Mouse (Mus musculus) neural tube, embryonic 12.5 days (tissue): ENCODE results near the gene Large2. TPM values are rescaled to one million over a fixed set of nuclear protein-coding genes. Genes with fewer than 3 reads are reported as not detected.
"Not testable (repeated sequence)": the region's sequence is repeated elsewhere in the genome, so short reads cannot be mapped to it uniquely, and the experiment has no call there.

ENCODE experiments used
- ATAC-seq: fragments of 200-750 bp; cut with Nextera tagmentation; 2 replicates; pipeline ENCODE4 v1.8.0; 2017; ENCODE audit warnings: low read depth, mild to moderate bottlenecking, moderate TSS enrichment, moderate library complexity; ENCODE audit not compliant: low FRiP score
- H3K27ac ChIP-seq: fragments of 300-500 bp; sonication (generic); 2 replicates; pipeline ENCODE4 v1.5.1; 2016
- H3K27me3 ChIP-seq: fragments of 300-500 bp; sonication (generic); replicated peaks from 2 replicates; pipeline ENCODE4 v1.6.1; 2016; ENCODE audit warnings: mild to moderate bottlenecking
- H3K36me3 ChIP-seq: fragments of 300-500 bp; sonication (generic); 2 replicates; pipeline ENCODE4 v1.6.1; 2016; ENCODE audit warnings: mild to moderate bottlenecking
- H3K4me1 ChIP-seq: fragments of 300-500 bp; sonication (generic); 2 replicates; pipeline ENCODE4 v1.6.1; 2016
- H3K4me2 ChIP-seq: fragments of 300-500 bp; sonication (generic); replicated peaks from 2 replicates; pipeline ENCODE4 v1.6.1; 2016; ENCODE audit warnings: mild to moderate bottlenecking
- H3K4me3 ChIP-seq: fragments of 300-500 bp; sonication (generic); 2 replicates; pipeline ENCODE4 v1.5.1; 2016
- H3K9ac ChIP-seq: fragments of 300-500 bp; sonication (generic); 2 replicates; pipeline ENCODE4 v1.6.1; 2016; ENCODE audit warnings: mild to moderate bottlenecking
- H3K9me3 ChIP-seq: fragments of 300-500 bp; sonication (generic); 2 replicates; pipeline ENCODE4 v1.6.1; 2016; ENCODE audit warnings: mild to moderate bottlenecking
- WGBS: fragments of 180-500 bp; shearing (Covaris S2); methylation state at CpG from one replicate; pipeline ENCODE4 v1.1.7; 2016; 5-methylcytosine and 5-hydroxymethylcytosine counted together
- polyA plus RNA-seq: library from polyadenylated mRNA; unstranded; fragments of >200 nt; fragmentation: Nextera tagmentation; extraction: Ambion mirVana; gene quantifications from 2 replicates; pipeline ENCODE4 v1.2.1, GENCODE M21; 2016

The Large2 gene
- polyA plus RNA-seq, 1 experiment from 2014 or later, result 2.6 TPM

GRCm38 (mm10) chr2:92401091-92401561, 26.5 kb upstream of the Large2 start, which contains the start of gene Mapk8ip1:
Gene Mapk8ip1 (minus strand): TSS chr2:92401263.
- no peaks in the 10 kb centered on the region for H3K9me3 ChIP-seq
- H3K4me2 ChIP-seq, result peak within 1 kb of the TSS; percentile 79
- H3K4me3 ChIP-seq, result peak within 1 kb of the TSS; percentile 85
- WGBS, result 2% methylated on average over 34 of the region's 59 CpGs
- peaks cover 60% of the 10 kb centered on the region for H3K4me1 ChIP-seq
- peaks cover 22% of the 10 kb centered on the region for H3K36me3 ChIP-seq
- H3K9ac ChIP-seq, result peak within 1 kb of the TSS; percentile 93
- H3K27ac ChIP-seq, result peak within 1 kb of the TSS; percentile 47; the same call in 1 of the 2 replicates
- ATAC-seq, result peak; percentile 65
- H3K27me3 ChIP-seq, result no peaks in the 10 kb centered on the region

- H3K9ac ChIP-seq, result peak overlapping the region; percentile 93
- peak; percentile 23; the same call in 1 of the 2 replicates for ATAC-seq
- no peaks in the 10 kb centered on the region for H3K9me3 ChIP-seq
- peak overlapping the region; percentile 79 for H3K4me2 ChIP-seq
- H3K4me1 ChIP-seq, result peaks cover 56% of the 10 kb centered on the region
- peak overlapping the region; percentile 85 for H3K4me3 ChIP-seq
- H3K27me3 ChIP-seq, result no peaks in the 10 kb centered on the region
- WGBS, result 2% methylated on average over 22 of the region's 22 CpGs
- peaks cover 21% of the 10 kb centered on the region for H3K36me3 ChIP-seq
- peak overlapping the region; percentile 47; the same call in 1 of the 2 replicates for H3K27ac ChIP-seq
Measured at GRCm38 (mm10) chr2:92400682-92401081, 26.0 kb upstream of the Large2 start.

- Histone ChIP-seq H3K4me2 (peak overlapping the region; percentile 79), H3K36me3 (peaks cover 15% of the 10 kb centered on the region), H3K9ac (peak overlapping the region; percentile 93; the same call in 1 of the 2 replicates), H3K4me1 (peaks cover 49% of the 10 kb centered on the region), H3K4me3 (peak overlapping the region; percentile 85)
- WGBS, result 61% methylated on average over 4 of the region's 4 CpGs
- not testable (repeated sequence) for H3K9me3 ChIP-seq, ATAC-seq, H3K27ac ChIP-seq, H3K27me3 ChIP-seq
Measured at GRCm38 (mm10) chr2:92399877-92400276, 25.2 kb upstream of the Large2 start.

GRCm38 (mm10) chr2:92397436-92397835, 22.8 kb upstream of the Large2 start:
- H3K4me1 ChIP-seq, result peaks cover 52% of the 10 kb centered on the region
- no peaks in the 10 kb centered on the region for H3K27me3 ChIP-seq
- H3K36me3 ChIP-seq, result no peaks in the 10 kb centered on the region
- 82% methylated on average over 1 of the region's 1 CpGs for WGBS
- H3K9ac ChIP-seq, result no peak overlapping the region
- no peak overlapping the region for H3K27ac ChIP-seq
- no peak overlapping the region for H3K4me3 ChIP-seq
- peak overlapping the region; percentile 8 for H3K4me2 ChIP-seq
- no peak for ATAC-seq
- no peaks in the 10 kb centered on the region for H3K9me3 ChIP-seq

GRCm38 (mm10) chr2:92395535-92395934, 20.9 kb upstream of the Large2 start:
- ATAC-seq, result no peak
- Histone ChIP-seq H3K9me3 (no peaks in the 10 kb centered on the region), H3K27ac (no peak overlapping the region), H3K4me1 (peaks cover 61% of the 10 kb centered on the region), H3K4me3 (no peak overlapping the region), H3K9ac (no peak overlapping the region), H3K27me3 (no peaks in the 10 kb centered on the region), H3K36me3 (no peaks in the 10 kb centered on the region), H3K4me2 (no peak overlapping the region)
- 87% methylated on average over 3 of the region's 3 CpGs for WGBS

GRCm38 (mm10) chr2:92392318-92393264, 17.9 kb upstream of the Large2 start:
- Histone ChIP-seq H3K4me3 (peak overlapping the region; percentile 40), H3K4me2 (peak overlapping the region; percentile 91), H3K36me3 (peaks cover 1% of the 10 kb centered on the region; the same call in 1 of the 2 replicates), H3K9ac (peak overlapping the region; percentile 67), H3K27me3 (no peaks in the 10 kb centered on the region), H3K4me1 (peaks cover 61% of the 10 kb centered on the region), H3K27ac (peak overlapping the region; percentile 85), H3K9me3 (no peaks in the 10 kb centered on the region)
- peak; percentile 1; the same call in 1 of the 2 replicates for ATAC-seq
- 5% methylated on average over 26 of the region's 26 CpGs for WGBS

- Histone ChIP-seq H3K27ac (peak overlapping the region; percentile 85), H3K4me1 (peaks cover 60% of the 10 kb centered on the region), H3K4me3 (peak overlapping the region; percentile 40), H3K27me3 (no peaks in the 10 kb centered on the region), H3K36me3 (peaks cover 9% of the 10 kb centered on the region), H3K9me3 (no peaks in the 10 kb centered on the region), H3K4me2 (peak overlapping the region; percentile 91), H3K9ac (peak overlapping the region; percentile 67)
- peak; percentile 2; the same call in 1 of the 2 replicates for ATAC-seq
- 18% methylated on average over 11 of the region's 11 CpGs for WGBS
Measured at GRCm38 (mm10) chr2:92391703-92392317, 17.1 kb upstream of the Large2 start.

GRCm38 (mm10) chr2:92391116-92391515, 16.4 kb upstream of the Large2 start:
- Histone ChIP-seq H3K27ac (0 out of 2 replicates have a peak overlapping the region, but pooled peaks have one; percentile 27), H3K9ac (peak overlapping the region; percentile 67; the same call in 1 of the 2 replicates), H3K4me1 (peaks cover 60% of the 10 kb centered on the region), H3K36me3 (peaks cover 16% of the 10 kb centered on the region), H3K27me3 (no peaks in the 10 kb centered on the region), H3K9me3 (no peaks in the 10 kb centered on the region), H3K4me3 (peak overlapping the region; percentile 40; the same call in 1 of the 2 replicates), H3K4me2 (peak overlapping the region; percentile 91)
- no peak for ATAC-seq
- WGBS, result 90% methylated on average over 8 of the region's 8 CpGs

- Histone ChIP-seq H3K4me1 (peaks cover 60% of the 10 kb centered on the region), H3K4me2 (peak overlapping the region; percentile 91), H3K27me3 (no peaks in the 10 kb centered on the region), H3K9ac (no peak overlapping the region), H3K9me3 (no peaks in the 10 kb centered on the region), H3K4me3 (no peak overlapping the region), H3K27ac (peak overlapping the region; percentile 37; the same call in 1 of the 2 replicates), H3K36me3 (peaks cover 24% of the 10 kb centered on the region)
- WGBS, result 80% methylated on average over 6 of the region's 6 CpGs
- ATAC-seq, result no peak
Measured at GRCm38 (mm10) chr2:92390206-92390930, 15.7 kb upstream of the Large2 start.

GRCm38 (mm10) chr2:92389645-92390044, 15.0 kb upstream of the Large2 start:
- H3K4me3 ChIP-seq, result peak overlapping the region; percentile 78
- H3K9ac ChIP-seq, result no peak overlapping the region
- peak overlapping the region; percentile 37; the same call in 1 of the 2 replicates for H3K27ac ChIP-seq
- ATAC-seq, result no peak
- H3K4me2 ChIP-seq, result peak overlapping the region; percentile 91
- H3K4me1 ChIP-seq, result peaks cover 60% of the 10 kb centered on the region
- peaks cover 31% of the 10 kb centered on the region for H3K36me3 ChIP-seq
- WGBS, result 3% methylated on average over 10 of the region's 10 CpGs
- no peaks in the 10 kb centered on the region for H3K9me3 ChIP-seq
- H3K27me3 ChIP-seq, result no peaks in the 10 kb centered on the region

- peaks cover 37% of the 10 kb centered on the region for H3K36me3 ChIP-seq
Measured at GRCm38 (mm10) chr2:92388891-92389641, 14.4 kb upstream of the Large2 start.

More at GRCm38 (mm10) chr2:92388891-92389641, 14.4 kb upstream of the Large2 start:
- ATAC-seq, result peak; percentile 93
- peak overlapping the region; percentile 85 for H3K9ac ChIP-seq
- peaks cover 60% of the 10 kb centered on the region for H3K4me1 ChIP-seq
- H3K9me3 ChIP-seq, result no peaks in the 10 kb centered on the region
- H3K27ac ChIP-seq, result peak overlapping the region; percentile 59; the same call in 1 of the 2 replicates
- no peaks in the 10 kb centered on the region for H3K27me3 ChIP-seq
- peak overlapping the region; percentile 91 for H3K4me2 ChIP-seq
- under 1% methylated on average over 62 of the region's 62 CpGs for WGBS
- H3K4me3 ChIP-seq, result peak overlapping the region; percentile 78
